Mouse (Mus musculus) kidney, embryonic 16.5 days (tissue): ENCODE measurements around the gene Bak1. TPM values are rescaled to one million over a fixed set of nuclear protein-coding genes. Genes with fewer than 3 reads are reported as not detected.

Experiments
- ATAC-seq: fragments of 200-750 bp; cut with Nextera tagmentation; 2 replicates; pipeline ENCODE4 v1.8.0; 2017; ENCODE audit warnings: moderate TSS enrichment; ENCODE audit not compliant: low FRiP score, low TSS enrichment
- H3K27ac ChIP-seq: fragments of 300-500 bp; sonication (generic); 2 replicates; pipeline ENCODE4 v1.5.1; 2014; ENCODE audit warnings: low read length
- H3K27me3 ChIP-seq: fragments of 300-500 bp; sonication (generic); 2 replicates; pipeline ENCODE4 v1.6.1; 2014; ENCODE audit warnings: low read length, control low read depth, mixed read lengths; ENCODE audit not compliant: insufficient read depth
- H3K36me3 ChIP-seq: fragments of 300-500 bp; sonication (generic); 2 replicates; pipeline ENCODE4 v1.6.1; 2014; ENCODE audit warnings: low read length, control low read depth, mixed read lengths; ENCODE audit not compliant: insufficient read depth
- H3K4me1 ChIP-seq: fragments of 300-500 bp; sonication (generic); 2 replicates; pipeline ENCODE4 v1.6.1; 2014; ENCODE audit warnings: low read length, control low read depth, mixed read lengths; ENCODE audit not compliant: insufficient read depth
- H3K4me2 ChIP-seq: fragments of 300-500 bp; sonication (generic); replicated peaks from 2 replicates; pipeline ENCODE4 v1.6.1; 2014; ENCODE audit warnings: low read depth, low read length
- H3K4me3 ChIP-seq: fragments of 300-500 bp; sonication (generic); 2 replicates; pipeline ENCODE4 v1.5.1; 2014; ENCODE audit warnings: mild to moderate bottlenecking, low read length
- H3K9ac ChIP-seq: fragments of 300-500 bp; sonication (generic); replicated peaks from 2 replicates; pipeline ENCODE4 v1.6.1; 2014; ENCODE audit warnings: low read length
- H3K9me3 ChIP-seq: fragments of 300-500 bp; sonication (generic); 2 replicates; pipeline ENCODE4 v1.6.1; 2016; ENCODE audit warnings: low read length, control low read depth
- WGBS: fragments of 180-500 bp; shearing (Covaris S2); extraction: QIAGEN DNeasy Blood & Tissue Kit; methylation state at CpG from one replicate; pipeline ENCODE4 v1.1.7; 2014; 5-methylcytosine and 5-hydroxymethylcytosine counted together
- polyA plus RNA-seq: library from polyadenylated mRNA; unstranded; fragments of >200 nt; fragmentation: Nextera tagmentation; extraction: Ambion mirVana; gene quantifications from 2 replicates; pipeline ENCODE4 v1.2.1, GENCODE M21; 2015

The Bak1 gene
- 7.4 and 9.5 TPM in 2 replicates for polyA plus RNA-seq

DNA sequence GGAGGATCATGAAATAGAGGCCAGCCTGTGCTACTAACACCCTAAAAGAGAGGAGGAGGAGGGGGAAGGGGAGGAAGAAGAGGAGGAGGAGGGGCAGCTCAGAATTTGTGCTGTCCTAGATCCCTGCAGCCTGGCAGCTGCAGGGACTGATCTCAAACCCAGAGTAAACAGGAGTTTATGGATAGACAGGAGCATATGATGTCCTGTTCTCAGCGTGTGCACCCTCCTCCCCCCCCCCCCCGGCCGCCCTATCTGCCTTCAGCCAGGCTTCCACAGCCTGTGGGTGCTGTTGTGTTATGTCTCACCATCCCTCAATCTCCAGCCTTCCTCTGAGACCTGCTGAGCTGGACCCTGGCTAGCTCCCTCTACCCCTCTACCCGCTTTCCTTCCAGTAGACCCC is at the start of gene Bak1:
Gene Bak1 (minus strand): TSS at position 101 of the 400 bp plus-strand sequence.
- Histone ChIP-seq H3K4me3 (peak within 1 kb of the TSS; percentile 70), H3K27me3 (no peaks in the 10 kb centered on the region), H3K9ac (peak within 1 kb of the TSS; percentile 93), H3K4me2 (peak within 1 kb of the TSS; percentile 64), H3K27ac (peak within 1 kb of the TSS; percentile 84), H3K4me1 (peaks cover 12% of the 10 kb centered on the region), H3K9me3 (no peaks in the 10 kb centered on the region), H3K36me3 (peaks cover 14% of the 10 kb centered on the region; the same call in 1 of the 2 replicates)
- no peak for ATAC-seq
- WGBS = 100% methylated on average over 1 of the region's 4 CpGs

DNA sequence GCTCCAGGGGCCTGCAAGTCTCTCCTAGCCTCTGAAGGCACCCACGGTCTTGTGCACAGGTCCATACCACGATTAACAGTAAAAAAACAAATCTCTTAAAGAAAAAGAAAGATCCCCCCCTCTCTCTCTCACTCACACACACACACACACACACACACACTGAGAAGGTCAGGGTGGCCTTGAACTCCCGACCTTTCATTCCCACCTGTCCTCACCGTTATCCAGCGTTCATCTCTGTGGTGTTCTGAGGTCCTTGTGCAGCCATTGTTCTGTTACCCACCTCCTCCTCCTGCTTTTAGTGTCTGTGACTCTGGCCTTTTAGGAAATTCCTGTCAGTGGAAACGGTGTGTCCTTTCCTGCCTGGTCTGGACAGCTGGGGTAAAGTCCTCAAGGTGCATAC is 49.7 kb upstream of the Bak1 start:
- peaks cover 10% of the 10 kb centered on the region; the same call in 1 of the 2 replicates for H3K36me3 ChIP-seq
- WGBS = 75% methylated on average over 6 of the region's 6 CpGs
- H3K9me3 ChIP-seq = peaks cover 7% of the 10 kb centered on the region; the same call in 1 of the 2 replicates
- H3K9ac ChIP-seq = no peak overlapping the region
- no peak overlapping the region for H3K4me3 ChIP-seq
- no peak overlapping the region for H3K4me2 ChIP-seq
- no peak for ATAC-seq
- H3K27me3 ChIP-seq = no peaks in the 10 kb centered on the region
- H3K4me1 ChIP-seq = peaks cover 27% of the 10 kb centered on the region
- H3K27ac ChIP-seq = no peak overlapping the region

DNA sequence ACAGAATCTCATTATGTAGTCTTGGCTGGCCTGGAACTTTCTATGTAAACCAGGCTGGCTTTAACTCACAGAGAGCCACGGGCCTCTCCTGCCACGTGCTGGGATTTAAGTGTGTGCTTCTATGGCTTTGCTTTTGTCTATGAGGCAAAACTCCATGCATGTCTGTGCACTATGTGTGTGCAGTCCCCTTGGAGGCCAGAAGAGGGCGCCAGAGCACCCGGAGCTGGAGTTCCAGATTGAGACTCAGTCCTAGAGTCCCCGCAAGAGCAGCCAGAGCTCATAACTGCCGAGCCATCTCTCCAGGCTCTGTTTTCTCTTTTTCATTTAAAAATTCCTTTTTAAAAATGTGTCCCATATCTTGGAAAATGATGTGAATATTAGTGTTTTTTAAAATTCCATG is 49.1 kb upstream of the Bak1 start:
- H3K9me3 ChIP-seq = peaks cover 7% of the 10 kb centered on the region; the same call in 1 of the 2 replicates
- no peak overlapping the region for H3K4me3 ChIP-seq
- H3K4me2 ChIP-seq = no peak overlapping the region
- 85% methylated on average over 6 of the region's 6 CpGs for WGBS
- peaks cover 10% of the 10 kb centered on the region; the same call in 1 of the 2 replicates for H3K36me3 ChIP-seq
- no peak for ATAC-seq
- no peak overlapping the region for H3K9ac ChIP-seq
- H3K27ac ChIP-seq = no peak overlapping the region
- peaks cover 26% of the 10 kb centered on the region for H3K4me1 ChIP-seq
- H3K27me3 ChIP-seq = no peaks in the 10 kb centered on the region

DNA sequence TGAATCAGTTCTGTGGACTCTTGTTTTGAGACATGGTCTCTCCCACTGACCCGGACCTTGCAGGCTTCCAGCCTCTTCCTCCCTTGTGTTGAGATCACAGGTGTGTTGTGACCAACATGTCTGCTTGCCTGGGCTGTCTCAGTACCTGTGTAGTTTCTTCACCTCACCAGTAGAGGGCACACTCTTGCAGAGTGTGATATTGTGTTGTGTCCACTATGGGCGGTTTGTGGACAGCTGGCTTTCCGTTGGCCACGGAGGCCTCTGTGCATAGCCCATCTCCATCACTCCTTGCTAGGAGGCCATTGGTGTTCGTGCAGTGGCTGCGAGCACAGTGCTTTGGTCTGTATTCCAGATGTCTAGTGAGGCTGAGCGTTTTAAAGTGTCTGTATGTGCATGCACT is 48.3 kb upstream of the Bak1 start:
- Histone ChIP-seq H3K27me3 (no peaks in the 10 kb centered on the region), H3K4me2 (no peak overlapping the region), H3K9ac (no peak overlapping the region), H3K9me3 (peaks cover 7% of the 10 kb centered on the region; the same call in 1 of the 2 replicates), H3K4me1 (peaks cover 22% of the 10 kb centered on the region), H3K36me3 (peaks cover 10% of the 10 kb centered on the region; the same call in 1 of the 2 replicates), H3K4me3 (no peak overlapping the region), H3K27ac (no peak overlapping the region)
- WGBS = 95% methylated on average over 7 of the region's 7 CpGs
- ATAC-seq = no peak

DNA sequence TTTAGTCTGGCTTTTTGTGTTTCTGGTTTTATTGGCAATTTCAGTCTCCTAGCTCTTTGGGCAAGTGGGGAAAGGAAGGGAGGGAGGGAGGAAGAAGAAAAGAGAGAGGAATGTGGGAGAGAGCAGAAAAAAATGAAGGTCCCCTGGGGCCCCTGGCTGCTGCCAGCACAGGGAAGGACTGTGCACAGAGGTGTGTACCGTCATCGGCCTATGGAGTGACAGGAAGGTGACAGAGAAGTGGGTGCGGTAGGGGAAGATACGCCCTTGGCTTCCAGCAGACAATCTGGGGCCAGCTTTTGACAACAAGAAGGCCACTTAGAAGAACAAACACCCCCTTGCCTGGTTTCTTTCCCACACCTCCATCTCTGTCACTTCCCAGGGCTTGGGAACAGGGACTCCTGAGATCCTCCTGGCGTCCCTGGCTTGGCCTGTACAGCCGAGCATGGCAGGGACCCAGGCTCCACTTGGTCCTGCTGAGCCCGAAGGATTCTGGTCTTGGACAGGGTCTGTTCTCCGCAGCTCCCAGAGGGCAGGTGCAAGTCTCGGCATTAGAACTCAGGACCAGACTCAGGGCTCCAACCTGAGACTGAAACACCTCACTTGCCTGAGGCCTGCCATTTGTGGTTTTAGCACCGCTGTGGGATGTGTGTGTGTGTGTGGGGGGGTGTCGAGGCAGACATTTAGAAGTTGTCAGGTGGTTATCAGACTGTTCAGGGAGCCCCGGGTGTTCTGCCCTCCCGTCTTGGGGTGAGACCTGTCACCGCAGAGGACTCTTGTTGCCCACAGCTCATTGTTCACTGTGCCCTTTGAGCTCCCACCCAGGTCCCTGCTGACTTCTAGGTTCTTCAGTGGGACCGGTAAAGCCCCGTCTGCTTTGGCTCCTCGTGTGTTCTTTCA is 46.3 kb upstream of the Bak1 start:
- Histone ChIP-seq H3K9ac (no peak overlapping the region), H3K36me3 (peaks cover 10% of the 10 kb centered on the region; the same call in 1 of the 2 replicates), H3K4me3 (no peak overlapping the region), H3K27me3 (no peaks in the 10 kb centered on the region), H3K4me1 (peaks cover 15% of the 10 kb centered on the region), H3K27ac (peak overlapping the region; percentile 73; the same call in 1 of the 2 replicates), H3K9me3 (peaks cover 7% of the 10 kb centered on the region; the same call in 1 of the 2 replicates), H3K4me2 (no peak overlapping the region)
- no peak for ATAC-seq
- WGBS = 72% methylated on average over 17 of the region's 17 CpGs

DNA sequence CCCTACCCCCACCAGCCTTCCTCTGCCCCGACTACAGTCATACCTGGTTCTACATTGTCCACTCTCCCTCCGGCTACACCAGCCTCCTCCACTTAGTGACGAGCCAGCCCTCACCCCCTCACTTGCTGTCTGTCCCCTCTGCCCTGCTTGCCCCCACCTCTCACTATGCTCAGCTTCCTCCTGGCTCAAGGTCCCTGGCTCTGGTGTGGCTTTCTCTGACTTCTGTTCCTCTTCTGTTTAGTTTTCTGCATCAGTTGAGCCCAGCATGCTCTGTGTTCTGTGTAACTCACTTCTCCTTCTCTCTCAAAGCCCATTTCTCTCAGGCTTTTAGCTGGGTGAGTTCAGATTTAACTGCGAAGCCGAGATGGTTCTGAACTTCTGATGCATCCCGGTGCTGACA is 45.4 kb upstream of the Bak1 start:
- peaks cover 7% of the 10 kb centered on the region; the same call in 1 of the 2 replicates for H3K9me3 ChIP-seq
- no peak overlapping the region for H3K4me3 ChIP-seq
- peaks cover 10% of the 10 kb centered on the region; the same call in 1 of the 2 replicates for H3K36me3 ChIP-seq
- peaks cover 23% of the 10 kb centered on the region for H3K4me1 ChIP-seq
- H3K9ac ChIP-seq = no peak overlapping the region
- WGBS = 39% methylated on average over 6 of the region's 6 CpGs
- peak; percentile 49 for ATAC-seq
- H3K27ac ChIP-seq = peak overlapping the region; percentile 73
- H3K4me2 ChIP-seq = no peak overlapping the region
- H3K27me3 ChIP-seq = no peaks in the 10 kb centered on the region

DNA sequence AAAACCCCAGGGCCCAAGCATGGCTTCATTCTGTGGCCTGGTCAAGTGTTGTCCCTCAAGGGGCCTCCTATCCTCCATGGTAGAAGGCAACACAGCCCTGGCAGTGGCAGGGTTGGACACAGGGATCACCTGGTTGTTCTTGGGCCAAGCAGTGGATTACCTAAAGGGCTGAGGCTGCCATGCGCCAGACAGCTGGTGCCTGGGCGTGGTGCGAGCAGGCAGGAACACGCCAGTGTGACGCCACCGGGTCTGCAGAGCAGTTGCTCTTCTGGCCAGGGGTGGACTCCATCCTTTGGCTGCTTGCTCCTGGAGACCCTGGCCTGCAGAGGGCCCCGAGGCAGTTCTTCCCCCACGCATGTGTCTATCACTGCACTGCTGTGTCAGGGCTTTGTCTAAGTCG is 45.0 kb upstream of the Bak1 start:
- WGBS = 60% methylated on average over 9 of the region's 9 CpGs
- Histone ChIP-seq H3K27me3 (no peaks in the 10 kb centered on the region), H3K4me3 (no peak overlapping the region), H3K36me3 (peaks cover 10% of the 10 kb centered on the region; the same call in 1 of the 2 replicates), H3K9me3 (peaks cover 7% of the 10 kb centered on the region; the same call in 1 of the 2 replicates), H3K4me2 (no peak overlapping the region), H3K27ac (0 out of 2 replicates have a peak overlapping the region, but pooled peaks have one; percentile 27), H3K4me1 (peaks cover 25% of the 10 kb centered on the region), H3K9ac (no peak overlapping the region; the same call in 1 of the 2 replicates)
- no peak for ATAC-seq

DNA sequence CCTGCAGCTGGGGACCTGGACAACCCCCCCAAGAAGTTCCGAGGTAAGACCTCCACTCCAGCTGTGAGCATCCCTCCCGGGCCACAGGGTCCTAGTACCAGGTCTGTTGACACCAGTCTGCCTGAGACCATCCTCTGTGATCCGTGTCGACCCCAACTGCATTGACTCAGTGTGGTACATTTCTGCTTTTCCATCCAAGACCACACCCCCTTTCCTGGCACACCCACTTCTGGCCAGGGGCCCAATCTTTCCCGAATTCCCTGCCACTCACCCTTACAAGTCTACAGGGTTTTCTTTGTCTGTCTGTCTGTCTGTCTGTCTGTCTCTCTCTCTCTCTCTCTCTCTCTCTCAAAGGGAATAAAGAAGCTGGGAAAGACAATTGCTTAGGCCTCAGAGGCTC is 44.3 kb upstream of the Bak1 start:
- 62% methylated on average over 5 of the region's 5 CpGs for WGBS
- no peak for ATAC-seq

DNA sequence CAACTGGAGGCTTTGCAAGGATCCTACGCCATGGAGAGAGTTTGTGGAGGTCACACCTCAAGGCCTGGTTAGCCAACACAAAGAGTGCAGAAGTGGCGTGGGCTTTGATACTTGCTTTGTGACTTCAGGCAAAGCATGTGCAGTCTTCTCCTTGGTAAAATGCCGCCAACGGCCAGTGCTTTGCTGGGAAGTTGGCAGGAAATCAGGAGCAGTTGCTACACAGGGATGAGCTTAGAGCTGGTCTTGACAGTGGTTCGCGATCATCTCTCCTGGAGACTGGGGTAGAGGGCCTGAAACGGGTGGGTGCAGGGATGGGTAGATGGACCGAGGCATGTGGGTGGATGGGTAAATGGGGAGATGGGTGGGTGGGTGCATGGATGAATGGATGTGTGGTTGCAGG is 43.6 kb upstream of the Bak1 start:
- Histone ChIP-seq H3K4me2 (no peak overlapping the region), H3K27me3 (no peaks in the 10 kb centered on the region), H3K9me3 (0 out of 2 replicates have a peak, but pooled peaks cover under 1% of the 10 kb centered on the region), H3K4me3 (no peak overlapping the region), H3K36me3 (0 out of 2 replicates have a peak, but pooled peaks cover 5% of the 10 kb centered on the region), H3K27ac (no peak overlapping the region), H3K9ac (no peak overlapping the region), H3K4me1 (peaks cover 25% of the 10 kb centered on the region)
- WGBS = 87% methylated on average over 8 of the region's 8 CpGs
- no peak for ATAC-seq

More for the DNA sequence above, 44.3 kb upstream of the Bak1 start:
- Histone ChIP-seq H3K4me1 (peaks cover 25% of the 10 kb centered on the region), H3K4me3 (no peak overlapping the region), H3K9me3 (peaks cover 7% of the 10 kb centered on the region; the same call in 1 of the 2 replicates), H3K9ac (no peak overlapping the region; the same call in 1 of the 2 replicates), H3K27ac (no peak overlapping the region), H3K4me2 (no peak overlapping the region), H3K36me3 (peaks cover 10% of the 10 kb centered on the region; the same call in 1 of the 2 replicates), H3K27me3 (no peaks in the 10 kb centered on the region)
